Mouse (Mus musculus) left cerebral cortex, adult 6 months (tissue): ENCODE measurements around the gene Cenpt. TPM values are rescaled to one million over a fixed set of nuclear protein-coding genes. Genes with fewer than 3 reads are reported as not detected.

ENCODE experiments used
- long read RNA-seq, 2 experiments: library from polyadenylated mRNA; unstranded; transcript quantifications; one replicate each; pipeline ENCODE4 v2.0.0; 2019 to 2020
- polyA plus RNA-seq: library from polyadenylated mRNA; unstranded; fragments of <200 nt; fragmentation: Nextera tagmentation; gene quantifications from 2 replicates; pipeline ENCODE4 v1.2.3, GENCODE M21; 2021

Cenpt gene
- 13.4 and 14.0 TPM in 2 replicates for polyA plus RNA-seq
- long read RNA-seq, experiment 1, transcript Cenpt-201 (13 exons, 1,814 nt): major isoform, 39 of 76 reads
- long read RNA-seq, experiment 1, partial matches to known transcripts: 0 of 76 reads
- long read RNA-seq, experiment 1, other reads (novel, unspliced or antisense): 37 of 76 reads
- long read RNA-seq, experiment 2, transcript Cenpt-201 (13 exons, 1,814 nt): major isoform, 10 of 17 reads
- long read RNA-seq, experiment 2, partial matches to known transcripts: 1 of 17 reads
- long read RNA-seq, experiment 2, other reads (novel, unspliced or antisense): 6 of 17 reads

DNA sequence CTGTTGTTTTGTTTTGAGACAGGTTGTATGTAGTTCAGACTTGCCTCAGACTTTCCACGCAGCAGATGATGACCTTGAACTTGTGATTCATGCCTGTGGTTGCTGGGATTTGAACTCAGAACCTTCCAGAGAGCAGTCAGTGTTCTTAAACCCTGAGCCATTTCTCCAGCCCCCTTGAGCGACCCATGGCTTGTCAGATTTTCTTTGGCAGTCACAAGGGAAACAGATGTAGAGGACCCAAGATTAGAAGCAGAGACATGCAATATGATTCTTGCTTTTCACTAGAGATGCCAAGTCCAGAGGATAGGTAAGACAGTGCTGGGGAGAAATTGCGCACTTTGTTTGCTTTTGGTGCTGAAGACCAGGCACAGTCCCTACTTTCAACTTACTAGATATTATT lies at the start of gene Cenpt:
Cenpt (minus strand) TSS at position 101 of the 400 bp plus-strand sequence.

GRCm38 (mm10) chr8:105900180-105900940 lies 47.3 kb upstream of the Cenpt start, which contains the start of gene Pskh1:
TSS of gene Pskh1 (plus strand) at chr8:105900441.

GRCm38 (mm10) chr8:105893339-105893738 lies 40.3 kb upstream of the Cenpt start, which contains the start of gene Nrn1l:
TSS of gene Nrn1l (plus strand) at chr8:105893567.

GRCm38 (mm10) chr8:105880754-105881520 lies 27.9 kb upstream of the Cenpt start, which contains the start of gene Edc4:
TSS of gene Edc4 (plus strand) at chr8:105880881.

DNA sequence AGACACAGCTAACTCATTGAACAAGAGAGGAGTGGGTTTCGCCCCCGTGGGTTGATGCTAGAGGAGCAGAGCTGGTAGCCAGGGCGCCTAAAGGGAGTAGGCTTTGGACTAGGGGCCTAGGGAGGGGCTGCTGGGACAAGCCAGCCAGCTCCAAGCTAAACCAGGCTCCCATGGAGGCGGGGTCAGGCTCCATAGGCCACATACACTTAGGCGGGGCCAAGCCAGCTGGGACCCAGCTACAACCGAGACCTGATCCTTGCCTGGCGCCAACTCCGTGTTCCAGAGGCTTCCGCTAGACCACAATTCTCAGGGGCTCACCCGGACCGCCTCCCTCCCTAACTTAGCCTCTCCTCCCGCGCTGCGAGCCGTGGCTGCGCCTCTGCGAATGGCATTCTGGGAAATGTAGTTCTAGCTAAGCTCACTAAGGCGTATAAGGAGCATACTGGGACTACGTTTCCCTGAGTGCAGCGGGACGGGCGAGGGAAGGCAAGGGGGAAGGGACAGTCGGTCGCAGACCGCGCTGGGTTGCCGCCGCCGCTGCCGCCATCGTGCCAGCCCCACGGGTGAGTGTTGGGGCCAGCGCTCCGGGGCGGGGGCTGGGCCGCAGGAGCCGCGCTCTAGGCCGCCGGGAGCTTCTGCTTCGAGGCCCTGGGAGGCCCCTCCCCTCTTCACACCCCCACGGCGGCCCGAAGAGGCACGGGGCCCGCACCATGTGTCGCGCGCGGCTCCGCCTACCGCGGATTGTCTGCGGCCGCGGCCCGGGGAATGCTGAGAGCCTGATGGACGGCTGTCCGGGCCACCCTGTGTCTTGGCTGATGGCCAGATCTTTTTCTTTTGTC lies 7.3 kb upstream of the Cenpt start, which contains the start of gene Nutf2:
Nutf2 (plus strand) TSS at position 438 of the 839 bp plus-strand sequence.

DNA sequence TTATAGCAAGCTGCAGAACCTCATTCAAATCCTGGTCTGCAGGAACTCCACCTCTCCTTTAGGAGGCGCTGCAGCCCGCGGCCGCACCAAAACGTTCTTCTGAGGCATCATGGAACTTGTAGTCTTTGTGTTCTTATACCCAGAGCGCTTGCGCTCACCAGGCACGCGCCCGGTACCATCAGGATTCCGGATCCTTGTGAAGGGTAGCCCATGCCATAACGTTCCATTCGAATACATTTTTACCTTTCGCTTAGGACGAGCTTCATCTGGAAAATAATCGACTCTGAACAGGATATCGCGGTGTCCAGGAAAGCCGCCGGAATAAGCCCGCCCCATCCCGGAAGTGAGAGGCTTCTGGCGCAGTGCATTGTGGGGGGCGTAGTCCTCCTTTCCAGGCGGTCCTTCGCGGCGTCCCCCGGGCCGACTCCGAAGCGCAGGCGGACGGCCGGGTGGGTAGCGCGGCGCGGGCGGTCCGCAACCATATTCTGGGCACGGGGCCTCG lies 1.7 kb upstream of the Cenpt start, which contains the start of gene Thap11:
Thap11 (plus strand) TSS at position 418 of the 502 bp plus-strand sequence.

GRCm38 (mm10) chr8:105826861-105827848 lies 25.9 kb downstream of the Cenpt start, which contains the start of the genes Ranbp10 and Tsnaxip1:
TSS of gene Ranbp10 (minus strand) at chr8:105827350.
TSS of gene Tsnaxip1 (plus strand) at chr8:105827731.

Other genes starting within 250 kb of the Cenpt start
- 28.9 and 32.8 TPM in 2 replicates for gene Ripor1, start 248.0 kb downstream of the Cenpt start, polyA plus RNA-seq
- 23.1 TPM in 2 replicates for gene Ctcf, start 216.7 kb downstream of the Cenpt start, polyA plus RNA-seq
- gene Agrp, start 215.9 kb downstream of the Cenpt start, polyA plus RNA-seq: 0.31 and 0.59 TPM in 2 replicates
- gene Carmil2, start 167.0 kb downstream of the Cenpt start, polyA plus RNA-seq: 8.0 and 53.9 TPM in 2 replicates
- 40.9 and 44.4 TPM in 2 replicates for gene Acd, start 152.2 kb downstream of the Cenpt start, polyA plus RNA-seq
- 77.9 and 82.1 TPM in 2 replicates for gene Pard6a, start 152.1 kb downstream of the Cenpt start, polyA plus RNA-seq
- gene 4933405L10Rik, start 145.6 kb downstream of the Cenpt start, polyA plus RNA-seq: 0.25 and 0.41 TPM in 2 replicates
- gene Enkd1, start 145.1 kb downstream of the Cenpt start, polyA plus RNA-seq: 5.8 and 6.8 TPM in 2 replicates
- gene Gfod2, start 94.6 kb downstream of the Cenpt start, polyA plus RNA-seq: 16.4 and 20.1 TPM in 2 replicates
- gene Ranbp10, start 25.9 kb downstream of the Cenpt start, polyA plus RNA-seq: 2.8 and 3.3 TPM in 2 replicates
- 0.19 and 0.27 TPM in 2 replicates for gene Tsnaxip1, start 25.5 kb downstream of the Cenpt start, polyA plus RNA-seq
- 44.9 and 47.4 TPM in 2 replicates for gene Thap11, start 1.9 kb upstream of the Cenpt start, polyA plus RNA-seq
- 139 and 147 TPM in 2 replicates for gene Nutf2, start 7.3 kb upstream of the Cenpt start, polyA plus RNA-seq
- 17.4 and 18.3 TPM in 2 replicates for gene Edc4, start 27.6 kb upstream of the Cenpt start, polyA plus RNA-seq
- 9.9 and 13.7 TPM in 2 replicates for gene Nrn1l, start 40.3 kb upstream of the Cenpt start, polyA plus RNA-seq
- gene Pskh1, start 47.2 kb upstream of the Cenpt start, polyA plus RNA-seq: 2.7 and 3.6 TPM in 2 replicates
- 0.21 and 0.23 TPM in 2 replicates for gene Ctrl, start 80.6 kb upstream of the Cenpt start, polyA plus RNA-seq
- 175 and 188 TPM in 2 replicates for gene Psmb10, start 85.2 kb upstream of the Cenpt start, polyA plus RNA-seq
- gene Lcat, start 90.1 kb upstream of the Cenpt start, polyA plus RNA-seq: 23.8 and 26.1 TPM in 2 replicates
- 7.9 and 9.3 TPM in 2 replicates for gene Slc12a4, start 112.8 kb upstream of the Cenpt start, polyA plus RNA-seq
- not detected in 2 replicates for gene Dpep3, start 126.2 kb upstream of the Cenpt start, polyA plus RNA-seq
- 13.1 and 15.4 TPM in 2 replicates for gene Dus2, start 138.1 kb upstream of the Cenpt start, polyA plus RNA-seq
- gene Dpep2nb, start 152.7 kb upstream of the Cenpt start, polyA plus RNA-seq: 0.16 TPM in 1 of 2 replicates, not detected in the other
- 13.1 and 17.4 TPM in 2 replicates for gene Ddx28, start 158.6 kb upstream of the Cenpt start, polyA plus RNA-seq
- 3.1 and 5.4 TPM in 2 replicates for gene Nfatc3, start 205.6 kb upstream of the Cenpt start, polyA plus RNA-seq